Mouse (Mus musculus): ENCODE measurements around the gene Asb6. TPM values are rescaled to one million over a fixed set of nuclear protein-coding genes. Genes with fewer than 3 reads are reported as not detected.

The Asb6 gene
- polyA plus RNA-seq, 1 experiment from 2014 or later = 47.5 TPM

GRCm38 (mm10) chr2:30852771-30853313 is 22.7 kb upstream of the Asb6 start:
- Histone ChIP-seq H3K27me3 (ENCODE audit: poor library complexity, severe bottlenecking) (no peaks in the 10 kb centered on the region), H3K27ac (peak overlapping the region; percentile 78), H3K36me3 (replicated peaks) (no peaks in the 10 kb centered on the region), H3K9me3 (no peaks in the 10 kb centered on the region), H3K4me1 (peaks cover 69% of the 10 kb centered on the region), H3K4me3 (no peak overlapping the region)
- 45% methylated on average over 20 of the region's 20 CpGs for WGBS
- DNase-seq (ENCODE audit: extremely low spot score, low spot score) = no peak

- DNase-seq (ENCODE audit: extremely low spot score, low spot score) = no peak
- Histone ChIP-seq H3K4me3 (no peak overlapping the region), H3K36me3 (replicated peaks) (no peaks in the 10 kb centered on the region), H3K9me3 (no peaks in the 10 kb centered on the region), H3K27me3 (ENCODE audit: poor library complexity, severe bottlenecking) (peaks cover 17% of the 10 kb centered on the region), H3K27ac (no peak overlapping the region), H3K4me1 (peaks cover 79% of the 10 kb centered on the region)
- WGBS = 67% methylated on average over 6 of the region's 6 CpGs
Observed at GRCm38 (mm10) chr2:30850581-30850980, 20.4 kb upstream of the Asb6 start.

GRCm38 (mm10) chr2:30848184-30848583 is 18.1 kb upstream of the Asb6 start:
- Histone ChIP-seq H3K9me3 (no peaks in the 10 kb centered on the region), H3K4me3 (no peak overlapping the region), H3K36me3 (replicated peaks) (no peaks in the 10 kb centered on the region), H3K27ac (no peak overlapping the region), H3K4me1 (peaks cover 71% of the 10 kb centered on the region), H3K27me3 (ENCODE audit: poor library complexity, severe bottlenecking) (peaks cover 38% of the 10 kb centered on the region)
- 65% methylated on average over 8 of the region's 8 CpGs for WGBS
- no peak for DNase-seq (ENCODE audit: extremely low spot score, low spot score)

GRCm38 (mm10) chr2:30846723-30847122 is 16.6 kb upstream of the Asb6 start:
- Histone ChIP-seq H3K4me3 (peak overlapping the region; percentile 83), H3K27ac (peak overlapping the region; percentile 25; the same call in 1 of the 2 replicates)

GRCm38 (mm10) chr2:30846236-30846635 is 16.1 kb upstream of the Asb6 start:
- H3K4me1 ChIP-seq = peaks cover 51% of the 10 kb centered on the region
- 73% methylated on average over 8 of the region's 8 CpGs for WGBS
- DNase-seq (ENCODE audit: extremely low spot score, low spot score) = no peak
- no peaks in the 10 kb centered on the region for H3K9me3 ChIP-seq
- peak overlapping the region; percentile 87; the same call in 1 of the 2 replicates for H3K27ac ChIP-seq
- peaks cover 50% of the 10 kb centered on the region for H3K27me3 ChIP-seq (ENCODE audit: poor library complexity, severe bottlenecking)
- peak overlapping the region; percentile 83 for H3K4me3 ChIP-seq
- no peaks in the 10 kb centered on the region for H3K36me3 ChIP-seq (replicated peaks)

More at GRCm38 (mm10) chr2:30846723-30847122, 16.6 kb upstream of the Asb6 start:
- Histone ChIP-seq H3K9me3 (no peaks in the 10 kb centered on the region), H3K27me3 (ENCODE audit: poor library complexity, severe bottlenecking) (peaks cover 50% of the 10 kb centered on the region), H3K4me1 (peaks cover 56% of the 10 kb centered on the region), H3K36me3 (replicated peaks) (no peaks in the 10 kb centered on the region)
- no peak for DNase-seq (ENCODE audit: extremely low spot score, low spot score)
- WGBS = 50% methylated on average over 6 of the region's 6 CpGs

- Histone ChIP-seq H3K27me3 (ENCODE audit: poor library complexity, severe bottlenecking) (peaks cover 50% of the 10 kb centered on the region), H3K4me1 (peaks cover 43% of the 10 kb centered on the region), H3K9me3 (no peaks in the 10 kb centered on the region), H3K36me3 (replicated peaks) (no peaks in the 10 kb centered on the region), H3K27ac (peak overlapping the region; percentile 87), H3K4me3 (peak overlapping the region; percentile 83)
- no peak for DNase-seq (ENCODE audit: extremely low spot score, low spot score)
- under 1% methylated on average over 80 of the region's 80 CpGs for WGBS
Observed at GRCm38 (mm10) chr2:30845152-30846070, 15.3 kb upstream of the Asb6 start.

GRCm38 (mm10) chr2:30842615-30843014 is 12.5 kb upstream of the Asb6 start:
- Histone ChIP-seq H3K4me3 (no peak overlapping the region), H3K27ac (0 out of 2 replicates have a peak overlapping the region, but pooled peaks have one; percentile 30), H3K27me3 (ENCODE audit: poor library complexity, severe bottlenecking) (peaks cover 50% of the 10 kb centered on the region), H3K9me3 (no peaks in the 10 kb centered on the region), H3K36me3 (replicated peaks) (no peaks in the 10 kb centered on the region), H3K4me1 (peaks cover 30% of the 10 kb centered on the region)
- no peak for DNase-seq (ENCODE audit: extremely low spot score, low spot score)
- WGBS = 63% methylated on average over 10 of the region's 10 CpGs

GRCm38 (mm10) chr2:30836238-30836990 is 6.3 kb upstream of the Asb6 start:
- WGBS = 7% methylated on average over 21 of the region's 21 CpGs
- Histone ChIP-seq H3K4me1 (peaks cover 49% of the 10 kb centered on the region), H3K27ac (peak overlapping the region; percentile 84), H3K4me3 (peak overlapping the region; percentile 30), H3K27me3 (ENCODE audit: poor library complexity, severe bottlenecking) (no peaks in the 10 kb centered on the region), H3K36me3 (replicated peaks) (no peaks in the 10 kb centered on the region), H3K9me3 (no peaks in the 10 kb centered on the region)
- DNase-seq (ENCODE audit: extremely low spot score, low spot score) = peak; percentile 53

- no peaks in the 10 kb centered on the region for H3K36me3 ChIP-seq (replicated peaks)
- H3K27ac ChIP-seq = peak within 1 kb of the TSS; percentile 84
- DNase-seq (ENCODE audit: extremely low spot score, low spot score) = no peak
- no peak within 1 kb of the TSS for H3K4me3 ChIP-seq
- WGBS = 62% methylated on average over 10 of the region's 10 CpGs
- no peaks in the 10 kb centered on the region for H3K27me3 ChIP-seq (ENCODE audit: poor library complexity, severe bottlenecking)
- H3K9me3 ChIP-seq = no peaks in the 10 kb centered on the region
- H3K4me1 ChIP-seq = peaks cover 61% of the 10 kb centered on the region
Observed at GRCm38 (mm10) chr2:30834373-30835022, 4.4 kb upstream of the Asb6 start, which contains the start of gene Prrx2. Gene Prrx2, plus strand, starts transcription at chr2:30834972.

GRCm38 (mm10) chr2:30833644-30834043 is 3.5 kb upstream of the Asb6 start:
- Histone ChIP-seq H3K27ac (peak overlapping the region; percentile 84), H3K36me3 (replicated peaks) (no peaks in the 10 kb centered on the region), H3K4me1 (peaks cover 66% of the 10 kb centered on the region), H3K4me3 (no peak overlapping the region), H3K9me3 (no peaks in the 10 kb centered on the region), H3K27me3 (ENCODE audit: poor library complexity, severe bottlenecking) (no peaks in the 10 kb centered on the region)
- 55% methylated on average over 5 of the region's 5 CpGs for WGBS
- DNase-seq (ENCODE audit: extremely low spot score, low spot score) = no peak

- Histone ChIP-seq H3K36me3 (replicated peaks) (peaks cover 28% of the 10 kb centered on the region), H3K4me1 (peaks cover 60% of the 10 kb centered on the region), H3K27ac (peak overlapping the region; percentile 79), H3K9me3 (no peaks in the 10 kb centered on the region), H3K27me3 (ENCODE audit: poor library complexity, severe bottlenecking) (no peaks in the 10 kb centered on the region), H3K4me3 (no peak overlapping the region)
- no peak for DNase-seq (ENCODE audit: extremely low spot score, low spot score)
- WGBS = 50% methylated on average over 5 of the region's 5 CpGs
Observed at GRCm38 (mm10) chr2:30829315-30829714, 818 bp downstream of the Asb6 start.
